Mouse (Mus musculus): ENCODE results near the gene Tcf7. TPM values are rescaled to one million over a fixed set of nuclear protein-coding genes. Genes with fewer than 3 reads are reported as not detected.
"Not testable (repeated sequence)": the region's sequence is repeated elsewhere in the genome, so short reads cannot be mapped to it uniquely, and the experiment has no call there.

Gene Tcf7
- polyA plus RNA-seq, 3 experiments from 2014 or later = 144 to 447 (median 399) TPM

GRCm38 (mm10) chr11:52227053-52227452 is 55.8 kb downstream of the Tcf7 start:
- ATAC-seq = no peak

- no peak for ATAC-seq
Observed at GRCm38 (mm10) chr11:52225986-52226599, 56.7 kb downstream of the Tcf7 start.

- peak; percentile 92 for ATAC-seq
Observed at GRCm38 (mm10) chr11:52223968-52224682, 58.7 kb downstream of the Tcf7 start.

GRCm38 (mm10) chr11:52222891-52223290 is 59.9 kb downstream of the Tcf7 start:
- peak; percentile 30 for ATAC-seq

GRCm38 (mm10) chr11:52221921-52222320 is 60.9 kb downstream of the Tcf7 start:
- ATAC-seq = not testable (repeated sequence)

GRCm38 (mm10) chr11:52220282-52220681 is 62.5 kb downstream of the Tcf7 start:
- ATAC-seq = no peak

GRCm38 (mm10) chr11:52213887-52214286 is 68.9 kb downstream of the Tcf7 start, which contains the start of gene Olfr1371:
Gene Olfr1371 (minus strand): TSS chr11:52213987.
- no peak for ATAC-seq

Other genes starting within 250 kb of the Tcf7 start
- 10 to 100 TPM; 14.5 to 15.1 (median 14.5) TPM for gene Ppp2ca, start 184.3 kb downstream of the Tcf7 start, polyA plus RNA-seq (2017; shearing (Covaris generic))
- gene Olfr1373, start 137.5 kb downstream of the Tcf7 start, polyA plus RNA-seq (2017; shearing (Covaris generic)) = not detected
- gene Olfr1371, start 69.0 kb downstream of the Tcf7 start, polyA plus RNA-seq (2017; shearing (Covaris generic)) = not detected
- gene Skp1a, start 51.0 kb downstream of the Tcf7 start, polyA plus RNA-seq (2017; shearing (Covaris generic)) = 100 to 1,000 TPM; 274 to 332 (median 300) TPM
- 100 to 1,000 TPM in 1 of 3 experiments, 10 to 100 TPM in 2; 67.6 to 143 (median 84.9) TPM for gene Vdac1, start 77.8 kb upstream of the Tcf7 start, polyA plus RNA-seq (2017; shearing (Covaris generic))
- gene 9530068E07Rik, start 113.4 kb upstream of the Tcf7 start, polyA plus RNA-seq (2017; shearing (Covaris generic)) = 10 to 100 TPM; 36.1 to 45.4 (median 44.5) TPM